Mouse (Mus musculus): ENCODE results near the gene Lama5. TPM values are rescaled to one million over a fixed set of nuclear protein-coding genes. Genes with fewer than 3 reads are reported as not detected.

Gene Lama5
- polyA plus RNA-seq, 1 experiment from 2014 or later = 1.6 TPM

- Histone ChIP-seq H3K9ac (no peak overlapping the region), H3K36me3 (replicated peaks) (peaks cover 2% of the 10 kb centered on the region; the same call in 1 of the 2 replicates), H3K4me1 (replicated peaks) (peaks cover 4% of the 10 kb centered on the region; the same call in 1 of the 2 replicates), H3K27me3 (no peaks in the 10 kb centered on the region), H3K27ac (replicated peaks) (no peak overlapping the region), H3K4me2 (no peak overlapping the region), H3K9me3 (replicated peaks) (no peaks in the 10 kb centered on the region), H3K4me3 (replicated peaks) (no peak overlapping the region)
- 37% methylated on average over 4 of the region's 4 CpGs for WGBS (ENCODE audit: insufficient replicate concordance)
- no peak for ATAC-seq (ENCODE audit: insufficient read depth)
Observed at GRCm38 (mm10) chr2:180133231-180133630, 92.4 kb downstream of the Lama5 start.

GRCm38 (mm10) chr2:180127675-180128074, 98.0 kb downstream of the Lama5 start:
- Histone ChIP-seq H3K4me3 (replicated peaks) (no peak overlapping the region), H3K27me3 (no peaks in the 10 kb centered on the region), H3K4me2 (no peak overlapping the region), H3K4me1 (replicated peaks) (peaks cover 18% of the 10 kb centered on the region), H3K9me3 (replicated peaks) (no peaks in the 10 kb centered on the region), H3K9ac (no peak overlapping the region), H3K27ac (replicated peaks) (no peak overlapping the region), H3K36me3 (replicated peaks) (0 out of 2 replicates have a peak, but pooled peaks cover 5% of the 10 kb centered on the region)
- 33% methylated on average over 1 of the region's 1 CpGs for WGBS (ENCODE audit: insufficient replicate concordance)
- ATAC-seq (ENCODE audit: insufficient read depth) = no peak

Small RNA genes within 50 kb of the gene (microRNA-seq; reads per million reads assigned to microRNA genes)
- gene Mir3091 (1.5 reads per million), gene Mir7005 (not detected)

Other genes starting within 250 kb of the Lama5 start
- gene Taf4, start 249.2 kb downstream of the Lama5 start, polyA plus RNA-seq (2015; fragmentation: Nextera tagmentation; extraction: Ambion mirVana) = 1.7 and 1.9 TPM in 2 replicates
- 1.3 TPM in 2 replicates for gene Lsm14b, start 200.9 kb downstream of the Lama5 start, polyA plus RNA-seq (2015; fragmentation: Nextera tagmentation; extraction: Ambion mirVana)
- 241 and 252 TPM in 2 replicates for gene Psma7, start 183.4 kb downstream of the Lama5 start, polyA plus RNA-seq (2015; fragmentation: Nextera tagmentation; extraction: Ambion mirVana)
- gene Ss18l1, start 183.3 kb downstream of the Lama5 start, polyA plus RNA-seq (2015; fragmentation: Nextera tagmentation; extraction: Ambion mirVana) = 0.75 and 0.88 TPM in 2 replicates
- gene Mtg2, start 155.3 kb downstream of the Lama5 start, polyA plus RNA-seq (2015; fragmentation: Nextera tagmentation; extraction: Ambion mirVana) = 11.1 and 12.5 TPM in 2 replicates
- gene Hrh3, start 121.4 kb downstream of the Lama5 start, polyA plus RNA-seq (2015; fragmentation: Nextera tagmentation; extraction: Ambion mirVana) = not detected in 2 replicates
- 9.4 and 10.5 TPM in 2 replicates for gene Osbpl2, start 106.6 kb downstream of the Lama5 start, polyA plus RNA-seq (2015; fragmentation: Nextera tagmentation; extraction: Ambion mirVana)
- gene Adrm1, start 54.4 kb downstream of the Lama5 start, polyA plus RNA-seq (2015; fragmentation: Nextera tagmentation; extraction: Ambion mirVana) = 107 and 109 TPM in 2 replicates
- gene Rps21, start 31.5 kb upstream of the Lama5 start, polyA plus RNA-seq (2015; fragmentation: Nextera tagmentation; extraction: Ambion mirVana) = 223 and 320 TPM in 2 replicates
- gene Cables2, start 47.6 kb upstream of the Lama5 start, polyA plus RNA-seq (2015; fragmentation: Nextera tagmentation; extraction: Ambion mirVana) = 3.4 and 3.5 TPM in 2 replicates
- gene Rbbp8nl, start 64.0 kb upstream of the Lama5 start, polyA plus RNA-seq (2015; fragmentation: Nextera tagmentation; extraction: Ambion mirVana) = not detected in 2 replicates
- gene Gata5, start 108.8 kb upstream of the Lama5 start, polyA plus RNA-seq (2015; fragmentation: Nextera tagmentation; extraction: Ambion mirVana) = 0.25 and 0.37 TPM in 2 replicates
- 0.54 and 0.69 TPM in 2 replicates for gene Slco4a1, start 230.4 kb upstream of the Lama5 start, polyA plus RNA-seq (2015; fragmentation: Nextera tagmentation; extraction: Ambion mirVana)

Data from liver, embryonic 15.5 days (tissue).